Mouse (Mus musculus) erythroblast, embryonic 14.5 days (primary cell): ENCODE results near the gene Jade1. TPM values are rescaled to one million over a fixed set of nuclear protein-coding genes. Genes with fewer than 3 reads are reported as not detected.

ENCODE experiments used
- H3K27me3 ChIP-seq: 2 replicates; pipeline ENCODE4 v1.6.1; 2012; ENCODE audit warnings: inconsistent platforms; ENCODE audit not compliant: control insufficient read depth
- H3K36me3 ChIP-seq: 2 replicates; pipeline ENCODE4 v1.6.1; 2012; ENCODE audit warnings: mild to moderate bottlenecking, inconsistent platforms; ENCODE audit not compliant: control insufficient read depth
- H3K4me1 ChIP-seq: 2 replicates; pipeline ENCODE4 v1.6.1; 2012; ENCODE audit warnings: inconsistent platforms; ENCODE audit not compliant: control insufficient read depth
- H3K4me3 ChIP-seq: replicated peaks from 2 replicates; pipeline ENCODE3; 2012; ENCODE audit warnings: moderate library complexity, mild to moderate bottlenecking, inconsistent platforms
- H3K9me3 ChIP-seq: 2 replicates; pipeline ENCODE4 v1.6.1; 2012; ENCODE audit warnings: low read length, inconsistent platforms, mixed read lengths; ENCODE audit not compliant: control insufficient read depth
- GATA1 ChIP-seq: IDR thresholded peaks from 2 replicates; pipeline ENCODE4 v1.6.1; 2012; ENCODE audit warnings: low read length, inconsistent platforms, mixed read lengths
- TAL1 ChIP-seq: IDR thresholded peaks from 3 replicates; pipeline ENCODE4 v1.6.1; 2012; ENCODE audit warnings: low read length, inconsistent platforms, mixed read lengths
- polyA plus RNA-seq: library from polyadenylated mRNA; stranded (reverse); fragments of >175 nt; gene quantifications from 2 replicates; pipeline ENCODE4 v1.2.3, GENCODE M21; 2012

Jade1 gene
- polyA plus RNA-seq, 1 experiment: 0.53 TPM

- Histone ChIP-seq H3K36me3 (peaks cover 88% of the 10 kb centered on the region), H3K9me3 (no peaks in the 10 kb centered on the region), H3K27me3 (no peaks in the 10 kb centered on the region), H3K4me3 (no peak overlapping the region), H3K4me1 (peaks cover 13% of the 10 kb centered on the region)
- TF ChIP-seq TAL1 (no peak), GATA1 (no peak)
Measured at GRCm38 (mm10) chr3:41588495-41588894, 33.0 kb downstream of the Jade1 start.

DNA sequence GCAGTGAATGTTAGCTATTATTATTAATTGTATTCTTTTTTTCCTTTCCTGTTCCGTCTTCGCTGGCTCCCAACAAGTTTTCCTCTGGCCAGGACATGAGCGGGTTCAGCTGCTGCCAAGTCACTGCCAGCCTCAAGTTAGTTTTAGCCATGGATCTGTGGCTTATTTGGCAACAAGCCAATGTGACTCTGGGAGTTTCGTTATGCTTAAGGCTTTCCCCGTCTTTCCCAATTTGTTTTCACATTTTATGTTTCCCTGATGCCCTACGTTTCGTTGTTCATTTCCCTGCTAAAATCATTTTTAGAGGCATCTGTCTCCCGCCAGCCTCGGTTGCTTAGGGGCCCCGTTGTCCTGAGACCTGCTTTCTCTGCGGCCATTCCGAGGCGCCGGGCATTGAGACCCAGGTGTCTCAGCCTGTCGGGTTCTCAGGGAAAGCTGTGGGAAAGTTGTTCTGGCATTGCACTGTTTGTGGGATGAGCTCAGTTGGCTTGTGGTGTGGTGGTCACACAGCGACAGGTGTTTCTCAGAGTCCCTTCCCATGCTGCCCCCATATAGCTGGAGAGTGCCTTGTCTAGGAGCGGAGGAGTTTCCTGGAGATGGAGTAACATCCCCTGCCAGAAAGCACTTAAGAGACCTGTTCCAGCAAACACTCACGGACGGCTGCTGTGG lies 33.8 kb downstream of the Jade1 start:
- H3K9me3 ChIP-seq: no peaks in the 10 kb centered on the region
- no peaks in the 10 kb centered on the region for H3K27me3 ChIP-seq
- peaks cover 88% of the 10 kb centered on the region for H3K36me3 ChIP-seq
- peaks cover 13% of the 10 kb centered on the region for H3K4me1 ChIP-seq
- no peak overlapping the region for H3K4me3 ChIP-seq
- TF ChIP-seq GATA1: no peak
- no peak for TF ChIP-seq TAL1

- Histone ChIP-seq H3K4me1 (peaks cover 13% of the 10 kb centered on the region), H3K27me3 (no peaks in the 10 kb centered on the region), H3K36me3 (peaks cover 90% of the 10 kb centered on the region), H3K9me3 (no peaks in the 10 kb centered on the region), H3K4me3 (no peak overlapping the region)
- TF ChIP-seq GATA1: no peak
- no peak for TF ChIP-seq TAL1
Measured at GRCm38 (mm10) chr3:41589988-41590387, 34.5 kb downstream of the Jade1 start.

- no peak overlapping the region for H3K4me3 ChIP-seq
- H3K27me3 ChIP-seq: no peaks in the 10 kb centered on the region
- H3K4me1 ChIP-seq: peaks cover 8% of the 10 kb centered on the region
- H3K36me3 ChIP-seq: peaks cover 92% of the 10 kb centered on the region
- TF ChIP-seq GATA1 (no peak), TAL1 (no peak)
- no peaks in the 10 kb centered on the region for H3K9me3 ChIP-seq
Measured at GRCm38 (mm10) chr3:41590695-41591559, 35.4 kb downstream of the Jade1 start.

DNA sequence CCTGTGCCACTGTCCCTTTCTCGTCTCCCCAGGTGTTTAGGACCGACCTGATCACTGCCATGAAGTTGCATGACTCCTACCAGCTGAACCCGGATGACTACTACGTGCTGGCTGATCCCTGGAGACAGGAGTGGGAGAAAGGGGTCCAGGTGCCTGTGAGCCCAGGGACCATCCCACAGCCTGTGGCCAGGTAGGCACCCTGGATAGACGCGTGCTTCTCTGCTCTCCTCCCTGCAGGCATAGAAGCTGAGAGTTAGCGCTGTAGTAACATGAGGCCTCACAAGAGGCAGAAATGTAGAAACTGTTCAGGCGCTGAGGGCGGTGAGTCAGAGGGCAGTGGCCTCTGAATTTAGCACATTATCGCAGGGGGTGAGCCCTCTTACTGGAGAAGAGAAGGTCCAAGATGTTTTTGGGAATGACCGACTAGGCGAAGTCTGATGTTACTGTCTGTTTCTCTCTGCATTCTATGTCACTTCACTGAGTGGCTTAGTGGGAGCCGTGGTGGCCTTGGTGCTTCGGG lies 36.2 kb downstream of the Jade1 start:
- Histone ChIP-seq H3K4me1 (peaks cover 11% of the 10 kb centered on the region), H3K9me3 (no peaks in the 10 kb centered on the region), H3K36me3 (peaks cover 100% of the 10 kb centered on the region), H3K4me3 (no peak overlapping the region), H3K27me3 (no peaks in the 10 kb centered on the region)
- TF ChIP-seq TAL1 (no peak), GATA1 (no peak)

DNA sequence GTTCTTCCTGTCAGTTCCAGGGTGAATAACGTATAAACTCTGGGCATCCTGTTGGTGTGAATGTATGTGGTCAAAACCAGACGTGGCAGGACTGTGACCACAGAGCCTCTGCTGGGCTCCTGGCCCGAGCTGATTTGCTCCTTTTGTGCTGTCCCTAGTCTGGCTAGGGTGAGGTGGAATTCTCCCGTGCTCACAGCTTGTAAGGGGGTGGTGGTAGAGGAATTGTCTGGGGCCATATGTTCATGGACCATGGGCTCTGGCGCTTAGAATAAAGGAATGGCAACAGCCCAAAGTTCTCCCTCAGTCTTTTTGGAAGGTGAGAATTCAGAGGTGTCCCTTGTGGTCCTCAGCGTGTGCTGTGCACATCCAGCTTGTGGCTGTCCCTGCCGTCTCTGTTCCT lies 37.3 kb downstream of the Jade1 start:
- TF ChIP-seq GATA1 (no peak), TAL1 (no peak)
- Histone ChIP-seq H3K4me3 (no peak overlapping the region), H3K9me3 (no peaks in the 10 kb centered on the region), H3K27me3 (no peaks in the 10 kb centered on the region), H3K4me1 (peaks cover 12% of the 10 kb centered on the region), H3K36me3 (peaks cover 100% of the 10 kb centered on the region)

DNA sequence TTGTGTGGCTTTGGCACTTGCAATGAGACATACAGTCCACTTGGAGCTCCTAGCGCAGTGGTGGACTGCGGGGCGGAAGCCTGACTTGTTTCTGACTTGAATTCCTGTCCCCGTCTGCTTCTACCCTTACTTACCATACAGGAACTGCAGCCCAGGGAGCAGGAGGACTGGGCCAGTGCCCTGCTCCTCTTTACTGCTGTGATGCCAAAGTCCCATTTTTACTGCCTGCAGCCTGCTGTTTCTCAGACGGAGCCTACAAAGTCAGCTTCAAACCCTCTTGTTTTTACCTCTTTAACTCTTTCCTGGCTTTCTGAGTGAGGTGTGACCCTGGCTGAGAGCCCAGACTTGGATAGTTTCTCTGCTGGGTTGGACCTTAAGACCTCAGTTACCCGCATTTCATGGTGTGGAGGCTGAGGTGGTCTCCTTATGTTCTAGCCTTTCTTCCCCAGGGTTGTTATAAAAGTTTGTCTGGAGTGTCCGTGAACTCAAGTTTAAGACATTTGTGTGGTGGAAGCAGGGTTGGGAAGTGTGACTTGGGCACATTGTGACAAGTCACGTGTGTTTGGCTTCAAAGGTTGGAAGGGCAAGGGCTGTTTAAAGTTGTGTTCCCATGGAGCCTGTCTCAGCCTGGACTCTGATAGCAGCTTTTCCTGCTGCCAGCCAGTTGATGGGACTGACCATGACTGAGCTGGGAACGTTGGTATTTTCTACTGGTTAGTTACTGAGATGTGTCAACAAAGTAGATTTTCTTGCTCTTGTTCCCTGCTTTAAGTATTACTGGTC lies 38.8 kb downstream of the Jade1 start:
- TF ChIP-seq TAL1 (no peak), GATA1 (no peak)
- Histone ChIP-seq H3K4me3 (no peak overlapping the region), H3K27me3 (no peaks in the 10 kb centered on the region), H3K9me3 (no peaks in the 10 kb centered on the region), H3K4me1 (peaks cover 12% of the 10 kb centered on the region), H3K36me3 (peaks cover 100% of the 10 kb centered on the region)

DNA sequence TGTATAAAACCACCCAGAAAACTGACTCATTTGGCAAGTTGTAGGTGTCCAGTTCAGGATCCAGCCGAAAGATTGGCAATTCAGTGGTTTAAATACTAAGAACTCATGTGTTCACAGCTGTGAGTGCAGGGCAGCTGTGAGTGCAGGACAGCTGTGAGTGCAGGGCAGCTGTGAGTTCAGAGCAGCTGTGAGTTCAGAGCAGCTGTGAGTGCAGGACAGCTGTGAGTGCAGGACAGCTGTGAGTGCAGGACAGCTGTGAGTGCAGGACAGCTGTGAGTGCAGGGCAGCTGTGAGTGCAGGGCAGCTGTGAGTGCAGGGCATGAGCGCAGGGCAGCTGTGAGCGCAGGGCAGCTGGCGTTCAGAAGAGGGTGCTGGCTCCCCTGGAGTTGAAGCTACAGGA lies 39.5 kb downstream of the Jade1 start:
- TF ChIP-seq TAL1 (no peak), GATA1 (no peak)
- H3K27me3 ChIP-seq: no peaks in the 10 kb centered on the region
- peaks cover 12% of the 10 kb centered on the region for H3K4me1 ChIP-seq
- H3K9me3 ChIP-seq: no peaks in the 10 kb centered on the region
- peaks cover 100% of the 10 kb centered on the region for H3K36me3 ChIP-seq
- no peak overlapping the region for H3K4me3 ChIP-seq
